Mouse (Mus musculus) midbrain, embryonic 14.5 days (tissue): ENCODE results near the gene Myh10. TPM values are rescaled to one million over a fixed set of nuclear protein-coding genes. Genes with fewer than 3 reads are reported as not detected.
"Not testable (repeated sequence)": the region's sequence is repeated elsewhere in the genome, so short reads cannot be mapped to it uniquely, and the experiment has no call there.

Experiments used
- ATAC-seq: fragments of 200-750 bp; cut with Nextera tagmentation; 2 replicates; pipeline ENCODE4 v1.8.0; 2017; ENCODE audit warnings: moderate number of reproducible peaks, moderate library complexity; ENCODE audit not compliant: low FRiP score, low TSS enrichment
- DNase-seq: peaks from one replicate; pipeline ENCODE4 v3.0.0-alpha.2; 2015
- H3K27ac ChIP-seq: fragments of 300-500 bp; sonication (generic); replicated peaks from 2 replicates; pipeline ENCODE4 v1.5.1; 2014; ENCODE audit warnings: mild to moderate bottlenecking, low read depth, low read length, moderate library complexity
- H3K27me3 ChIP-seq: fragments of 300-500 bp; sonication (generic); 2 replicates; pipeline ENCODE4 v1.6.1; 2014; ENCODE audit warnings: low read length, control low read depth, mixed read lengths; ENCODE audit not compliant: control insufficient read depth, insufficient read depth
- H3K36me3 ChIP-seq: fragments of 300-500 bp; sonication (generic); 2 replicates; pipeline ENCODE4 v1.6.1; 2014; ENCODE audit warnings: low read length, control low read depth; ENCODE audit not compliant: control insufficient read depth, insufficient read depth
- H3K4me1 ChIP-seq: fragments of 300-500 bp; sonication (generic); 2 replicates; pipeline ENCODE4 v1.6.1; 2014; ENCODE audit warnings: mild to moderate bottlenecking, antibody characterized with exemption, low read length, control low read depth; ENCODE audit not compliant: control insufficient read depth, insufficient read depth
- H3K4me2 ChIP-seq: fragments of 300-500 bp; sonication (generic); 2 replicates; pipeline ENCODE4 v1.6.1; 2014; ENCODE audit warnings: mild to moderate bottlenecking, low read length, moderate library complexity
- H3K4me3 ChIP-seq: fragments of 300-500 bp; sonication (generic); replicated peaks from 2 replicates; pipeline ENCODE4 v1.5.1; 2014; ENCODE audit warnings: low read depth, low read length
- H3K9ac ChIP-seq: fragments of 300-500 bp; sonication (generic); replicated peaks from 2 replicates; pipeline ENCODE4 v1.6.1; 2014; ENCODE audit warnings: mild to moderate bottlenecking, low read length, moderate library complexity
- H3K9me3 ChIP-seq: fragments of 300-500 bp; sonication (generic); 2 replicates; pipeline ENCODE4 v1.6.1; 2016; ENCODE audit warnings: low read length, control low read depth, mixed read lengths; ENCODE audit not compliant: control insufficient read depth
- WGBS: fragments of 180-500 bp; shearing (Covaris S2); extraction: QIAGEN DNeasy Blood & Tissue Kit; methylation state at CpG from one replicate; pipeline ENCODE4 v1.1.7; 2014; 5-methylcytosine and 5-hydroxymethylcytosine counted together
- polyA plus RNA-seq: library from polyadenylated mRNA; unstranded; fragments of >200 nt; fragmentation: Nextera tagmentation; extraction: Ambion mirVana; gene quantifications from 2 replicates; pipeline ENCODE4 v1.2.1, GENCODE M21; 2014

Gene Myh10
- polyA plus RNA-seq, 1 experiment from 2014 or later, result 107 TPM

GRCm38 (mm10) chr11:68728693-68729092 lies 37.3 kb downstream of the Myh10 start:
- peaks cover 28% of the 10 kb centered on the region for H3K36me3 ChIP-seq
- H3K9ac ChIP-seq, result no peak overlapping the region
- no peaks in the 10 kb centered on the region for H3K4me1 ChIP-seq
- no peaks in the 10 kb centered on the region for H3K9me3 ChIP-seq
- H3K4me2 ChIP-seq, result no peak overlapping the region
- DNase-seq (no peak), ATAC-seq (no peak)
- 95% methylated on average over 3 of the region's 3 CpGs for WGBS
- H3K4me3 ChIP-seq, result no peak overlapping the region
- no peaks in the 10 kb centered on the region for H3K27me3 ChIP-seq
- no peak overlapping the region for H3K27ac ChIP-seq

GRCm38 (mm10) chr11:68730792-68731191 lies 39.4 kb downstream of the Myh10 start:
- no peaks in the 10 kb centered on the region for H3K4me1 ChIP-seq
- WGBS, result 89% methylated on average over 5 of the region's 5 CpGs
- H3K27me3 ChIP-seq, result no peaks in the 10 kb centered on the region
- no peaks in the 10 kb centered on the region for H3K9me3 ChIP-seq
- H3K4me3 ChIP-seq, result no peak overlapping the region
- DNase-seq, result no peak
- H3K4me2 ChIP-seq, result no peak overlapping the region
- no peak overlapping the region for H3K27ac ChIP-seq
- no peak for ATAC-seq
- H3K9ac ChIP-seq, result no peak overlapping the region
- H3K36me3 ChIP-seq, result peaks cover 23% of the 10 kb centered on the region

- Histone ChIP-seq H3K9ac (no peak overlapping the region), H3K36me3 (peaks cover 14% of the 10 kb centered on the region), H3K4me3 (no peak overlapping the region), H3K27me3 (no peaks in the 10 kb centered on the region), H3K4me1 (no peaks in the 10 kb centered on the region), H3K27ac (no peak overlapping the region), H3K9me3 (no peaks in the 10 kb centered on the region), H3K4me2 (no peak overlapping the region)
- ATAC-seq (no peak), DNase-seq (no peak)
- 89% methylated on average over 6 of the region's 6 CpGs for WGBS
These were observed 40.7 kb downstream of the Myh10 start for GRCm38 (mm10) chr11:68732066-68732465.

GRCm38 (mm10) chr11:68733401-68733800 lies 42.0 kb downstream of the Myh10 start:
- not testable (repeated sequence) for H3K27ac ChIP-seq, DNase-seq, H3K4me2 ChIP-seq, H3K9me3 ChIP-seq, H3K9ac ChIP-seq, H3K4me3 ChIP-seq, H3K27me3 ChIP-seq, ATAC-seq, H3K4me1 ChIP-seq
- WGBS, result 97% methylated on average over 2 of the region's 3 CpGs
- H3K36me3 ChIP-seq, result peaks cover 18% of the 10 kb centered on the region

- ATAC-seq, result no peak
- DNase-seq, result no peak
- no peaks in the 10 kb centered on the region for H3K27me3 ChIP-seq
- H3K27ac ChIP-seq, result no peak overlapping the region
- H3K4me3 ChIP-seq, result no peak overlapping the region
- H3K9me3 ChIP-seq, result no peaks in the 10 kb centered on the region
- WGBS, result 92% methylated on average over 7 of the region's 7 CpGs
- no peak overlapping the region for H3K9ac ChIP-seq
- peaks cover 26% of the 10 kb centered on the region for H3K36me3 ChIP-seq
- no peak overlapping the region for H3K4me2 ChIP-seq
- no peaks in the 10 kb centered on the region for H3K4me1 ChIP-seq
These were observed 48.1 kb downstream of the Myh10 start for GRCm38 (mm10) chr11:68739509-68739908.

GRCm38 (mm10) chr11:68742658-68743057 lies 51.3 kb downstream of the Myh10 start:
- 92% methylated on average over 2 of the region's 2 CpGs for WGBS
- Histone ChIP-seq H3K4me1 (no peaks in the 10 kb centered on the region), H3K27me3 (no peaks in the 10 kb centered on the region), H3K4me2 (no peak overlapping the region), H3K4me3 (no peak overlapping the region), H3K36me3 (peaks cover 32% of the 10 kb centered on the region), H3K9me3 (no peaks in the 10 kb centered on the region), H3K27ac (no peak overlapping the region), H3K9ac (no peak overlapping the region)
- ATAC-seq (no peak), DNase-seq (no peak)

GRCm38 (mm10) chr11:68744150-68744549 lies 52.8 kb downstream of the Myh10 start:
- Histone ChIP-seq H3K4me3 (no peak overlapping the region), H3K27ac (no peak overlapping the region), H3K27me3 (no peaks in the 10 kb centered on the region), H3K9ac (no peak overlapping the region), H3K4me2 (no peak overlapping the region), H3K9me3 (no peaks in the 10 kb centered on the region), H3K36me3 (peaks cover 43% of the 10 kb centered on the region), H3K4me1 (no peaks in the 10 kb centered on the region)
- ATAC-seq, result no peak
- no peak for DNase-seq
- WGBS, result 84% methylated on average over 3 of the region's 3 CpGs

- no peak overlapping the region; the same call in 1 of the 2 replicates for H3K27ac ChIP-seq
- H3K4me2 ChIP-seq, result no peak overlapping the region
- no peak overlapping the region for H3K4me3 ChIP-seq
- whole genome bisulfite sequencing, result 85% methylated on average over 16 of the region's 16 CpGs
- DNase-seq (peak; percentile 21), ATAC-seq (no peak)
- no peaks in the 10 kb centered on the region for H3K9me3 ChIP-seq
- H3K36me3 ChIP-seq, result peaks cover 50% of the 10 kb centered on the region
- H3K27me3 ChIP-seq, result no peaks in the 10 kb centered on the region
- H3K9ac ChIP-seq, result no peak overlapping the region
- H3K4me1 ChIP-seq, result no peaks in the 10 kb centered on the region
These were observed 54.2 kb downstream of the Myh10 start for GRCm38 (mm10) chr11:68745374-68746200.

GRCm38 (mm10) chr11:68748121-68748520 lies 56.8 kb downstream of the Myh10 start:
- Histone ChIP-seq H3K9me3 (no peaks in the 10 kb centered on the region), H3K36me3 (peaks cover 58% of the 10 kb centered on the region), H3K4me1 (no peaks in the 10 kb centered on the region), H3K27me3 (no peaks in the 10 kb centered on the region), H3K27ac (no peak overlapping the region), H3K4me3 (no peak overlapping the region), H3K4me2 (no peak overlapping the region), H3K9ac (no peak overlapping the region)
- 91% methylated on average over 5 of the region's 5 CpGs for WGBS
- ATAC-seq (no peak), DNase-seq (no peak)
